Mouse (Mus musculus) thymus, postnatal 10 days (tissue): Measurements from ENCODE around the gene Gm21974.
"Not testable (repeated sequence)": the region's sequence is repeated elsewhere in the genome, so short reads cannot be mapped to it uniquely, and the experiment has no call there.

ENCODE experiments used
- DNase-seq, 2 experiments: peaks; one replicate each; pipeline ENCODE4 v3.0.0; 2021; ENCODE audit warnings: low spot score in 2 of 2

The Gm21974 gene

DNA sequence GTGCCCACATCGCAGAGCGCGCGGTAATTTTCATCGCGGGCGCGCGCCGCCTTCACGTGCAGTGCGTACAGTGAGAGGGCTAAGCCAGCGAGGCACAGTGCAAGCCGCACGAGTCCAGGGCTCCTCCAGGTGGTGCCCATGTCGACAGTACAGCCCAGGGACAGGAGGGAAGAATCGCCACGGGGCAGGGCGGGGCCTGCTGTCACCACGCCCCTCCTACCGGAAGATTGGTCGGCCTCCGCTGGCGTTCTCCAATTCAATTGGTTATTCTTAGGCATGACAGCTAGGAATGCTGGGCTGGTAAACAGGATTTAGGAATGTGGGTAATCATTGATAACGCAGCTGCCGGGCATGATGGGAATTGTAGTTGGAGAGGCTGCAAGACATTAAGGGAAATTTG, at the start of gene Gm21974, which contains the start of gene Vkorc1:
Gm21974 (minus strand) TSS at position 13 of the 400 bp plus-strand sequence.
Vkorc1 (minus strand) TSS at position 176 of the 400 bp plus-strand sequence.
- peak; percentile 83 for DNase-seq

DNA sequence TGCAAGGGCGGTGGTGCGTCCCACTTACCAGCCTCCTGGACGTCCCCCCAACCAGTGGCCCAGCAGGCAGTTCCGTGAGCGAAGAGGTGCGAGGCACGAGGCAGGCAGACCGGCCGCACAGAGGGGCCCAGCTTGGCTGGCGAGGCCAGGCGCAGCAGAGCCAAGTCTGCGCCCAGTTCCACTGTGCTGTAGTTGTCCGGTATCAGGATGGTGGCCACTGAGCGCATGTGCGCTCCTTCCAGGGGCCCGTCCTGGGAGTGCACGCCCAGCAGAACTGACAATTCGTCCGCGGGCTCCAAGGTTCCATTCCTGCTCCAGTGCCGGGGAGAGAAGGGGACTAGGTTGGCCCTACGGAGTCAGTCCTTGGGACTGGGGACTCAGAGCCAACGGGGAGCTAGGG, 49.4 kb upstream of the Gm21974 start:
- no peak for DNase-seq

DNA sequence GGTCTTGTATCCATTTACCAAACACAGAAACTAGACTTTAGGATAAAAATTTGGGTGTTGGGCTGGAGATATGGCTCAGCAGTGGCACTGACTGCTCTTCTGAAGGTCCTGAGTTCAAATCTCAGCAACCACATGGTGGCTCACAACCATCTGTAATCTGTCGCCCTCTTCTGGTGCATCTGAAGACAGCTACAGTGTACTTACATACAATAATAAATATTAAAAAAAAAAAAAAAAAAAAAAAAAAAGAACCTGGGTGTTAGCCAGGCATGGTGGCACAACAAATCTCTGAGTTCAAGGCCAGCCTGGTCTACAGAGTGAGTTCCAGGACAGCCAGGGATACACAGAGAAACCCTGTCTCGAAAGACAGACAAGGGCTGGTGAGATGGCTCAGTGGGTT, 46.8 kb upstream of the Gm21974 start:
- not testable (repeated sequence) for DNase-seq

- DNase-seq, result no peak
Measured at GRCm38 (mm10) chr7:127936216-127936884, 41.1 kb upstream of the Gm21974 start.

- DNase-seq, result no peak
Measured at GRCm38 (mm10) chr7:127935748-127936159, 40.5 kb upstream of the Gm21974 start.

DNA sequence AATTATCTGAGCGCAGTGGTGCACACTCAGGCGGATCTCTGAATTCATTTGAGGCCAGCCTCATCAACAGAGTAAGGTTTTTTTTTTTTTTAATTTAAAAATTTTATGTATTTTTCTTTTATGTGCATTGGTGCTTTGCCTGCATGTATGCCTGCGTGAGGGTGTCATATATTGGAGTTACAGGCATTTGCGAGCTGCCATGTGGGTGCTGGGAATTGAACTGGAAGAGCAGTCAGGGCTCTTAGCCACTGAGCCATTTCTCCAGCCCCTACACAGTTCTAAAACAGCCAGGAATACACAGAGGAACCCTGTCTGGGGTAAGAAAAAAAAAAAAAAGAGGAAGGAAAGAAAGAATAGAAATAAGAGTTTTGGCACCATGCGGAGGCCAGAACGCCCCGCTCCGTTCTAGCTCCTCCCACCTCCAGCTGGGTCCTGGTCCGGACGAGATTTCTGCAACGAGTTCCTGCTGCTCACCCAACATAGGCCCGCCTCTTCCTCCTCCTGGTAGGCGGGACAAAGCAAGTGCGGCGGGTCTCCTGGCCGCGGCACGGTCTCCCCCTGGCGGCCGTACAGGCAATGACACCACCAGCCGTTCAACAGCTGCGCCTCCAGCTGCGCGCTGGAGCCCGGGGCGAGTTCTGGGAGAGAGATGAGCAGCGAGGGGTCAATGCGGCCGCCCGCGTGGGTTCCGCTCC, 39.9 kb upstream of the Gm21974 start:
- DNase-seq, result peak; percentile 92 to 97

DNA sequence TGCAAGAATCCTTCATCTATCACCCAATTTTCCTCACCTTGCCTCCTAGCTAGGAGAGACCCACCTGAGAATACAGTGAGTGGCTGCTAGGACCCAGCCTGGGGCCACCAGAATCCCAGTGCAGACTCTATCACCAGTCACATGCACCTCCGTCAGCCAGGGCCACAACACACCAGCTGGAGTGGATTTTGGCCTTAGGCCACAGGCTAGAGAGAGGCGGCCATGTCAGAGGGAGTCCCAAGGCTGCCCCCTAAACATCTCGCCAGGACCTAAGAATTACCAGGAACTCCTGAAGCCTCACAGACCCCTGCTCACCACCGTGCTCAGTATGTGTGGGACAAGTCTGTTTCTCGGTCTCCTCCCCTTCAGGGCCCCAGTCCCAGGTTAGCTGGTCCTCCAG, 38.8 kb upstream of the Gm21974 start:
- no peak for DNase-seq

GRCm38 (mm10) chr7:127932273-127933031, 37.2 kb upstream of the Gm21974 start:
- no peak for DNase-seq

GRCm38 (mm10) chr7:127931351-127932135, 36.3 kb upstream of the Gm21974 start:
- no peak for DNase-seq

DNA sequence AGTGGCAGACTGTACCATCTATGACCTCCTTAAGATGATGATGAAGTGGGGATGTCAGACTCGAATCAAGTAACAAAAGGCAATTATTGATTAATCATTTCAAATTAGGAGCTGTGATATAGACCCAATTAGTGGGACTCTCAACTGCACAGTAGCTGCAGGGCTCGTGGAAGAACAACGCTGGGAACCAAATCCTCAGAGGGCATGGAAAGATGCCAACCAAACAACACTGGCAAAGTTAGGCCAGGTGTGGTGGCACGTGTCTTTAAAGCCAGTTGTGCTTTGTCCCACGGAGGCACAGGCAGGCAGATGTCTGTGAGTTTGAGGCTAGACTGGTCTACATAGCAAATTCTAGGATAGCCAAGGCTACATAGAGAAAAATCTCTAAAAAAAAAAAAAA, 35.4 kb upstream of the Gm21974 start:
- no peak for DNase-seq

- DNase-seq, result no peak
Measured at GRCm38 (mm10) chr7:127929923-127930322, 34.7 kb upstream of the Gm21974 start, which contains the start of gene Prss8. Gene Prss8, minus strand, starts transcription at chr7:127930104.

GRCm38 (mm10) chr7:127928596-127928995, 33.3 kb upstream of the Gm21974 start:
- no peak for DNase-seq

DNA sequence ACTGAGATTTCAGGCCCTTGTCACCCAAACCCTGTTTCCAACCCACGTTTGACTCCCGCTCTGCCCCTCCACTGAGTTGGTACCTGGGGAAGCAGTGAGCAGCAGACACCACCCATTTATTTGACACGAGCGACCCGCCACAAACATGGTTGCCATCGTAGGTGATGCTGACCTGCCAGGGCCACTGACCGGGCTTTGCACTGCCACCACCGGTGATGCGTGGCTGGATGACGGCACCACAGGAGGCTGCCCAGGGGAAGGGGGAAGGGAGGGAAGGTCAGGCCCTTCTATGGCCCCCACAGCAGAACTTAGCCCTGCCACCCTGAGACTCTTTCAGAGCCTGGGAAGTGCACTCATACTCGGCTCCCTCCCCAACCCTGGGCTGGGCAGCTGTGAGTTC, 32.5 kb upstream of the Gm21974 start:
- DNase-seq, result no peak

DNA sequence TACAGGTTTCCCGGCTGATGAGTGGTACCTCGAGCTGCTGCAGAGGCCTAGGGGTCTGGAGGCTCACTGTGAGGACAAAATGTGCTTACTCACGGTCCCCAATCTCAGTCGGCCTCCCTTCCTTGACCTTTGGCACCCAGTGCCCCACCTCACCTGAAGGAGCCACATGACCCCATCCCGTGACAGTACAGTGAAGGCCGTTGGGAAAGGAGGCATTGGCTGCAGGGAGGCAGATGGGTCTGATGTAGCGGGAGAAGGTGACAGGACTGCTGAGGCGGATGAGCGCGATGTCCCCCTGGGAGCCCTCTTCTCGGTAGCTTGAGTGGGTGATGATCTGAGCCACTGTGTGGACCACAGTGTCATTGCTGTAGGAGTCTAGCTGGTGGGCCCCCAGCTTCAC, 31.6 kb upstream of the Gm21974 start:
- no peak for DNase-seq

DNA sequence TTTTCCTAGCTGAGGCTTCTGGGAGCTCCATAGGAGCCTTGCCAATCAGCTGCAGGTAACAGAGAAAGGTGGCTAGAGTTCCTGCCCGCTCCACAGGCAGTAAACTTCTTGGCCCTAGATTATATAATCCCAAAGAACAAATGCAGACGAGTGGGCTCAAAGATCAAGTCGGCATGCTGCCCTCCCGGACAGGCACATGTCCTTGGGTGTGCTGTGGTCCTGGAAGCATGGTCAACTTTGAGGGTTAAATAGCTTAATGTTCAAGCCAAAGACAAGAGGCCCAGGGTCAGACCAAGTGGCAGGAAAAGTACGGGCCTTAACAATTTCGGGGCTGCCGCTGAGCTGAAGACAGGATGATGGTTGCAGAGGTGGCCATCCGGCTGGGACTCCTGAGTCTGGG, 30.8 kb upstream of the Gm21974 start:
- DNase-seq, result no peak

DNA sequence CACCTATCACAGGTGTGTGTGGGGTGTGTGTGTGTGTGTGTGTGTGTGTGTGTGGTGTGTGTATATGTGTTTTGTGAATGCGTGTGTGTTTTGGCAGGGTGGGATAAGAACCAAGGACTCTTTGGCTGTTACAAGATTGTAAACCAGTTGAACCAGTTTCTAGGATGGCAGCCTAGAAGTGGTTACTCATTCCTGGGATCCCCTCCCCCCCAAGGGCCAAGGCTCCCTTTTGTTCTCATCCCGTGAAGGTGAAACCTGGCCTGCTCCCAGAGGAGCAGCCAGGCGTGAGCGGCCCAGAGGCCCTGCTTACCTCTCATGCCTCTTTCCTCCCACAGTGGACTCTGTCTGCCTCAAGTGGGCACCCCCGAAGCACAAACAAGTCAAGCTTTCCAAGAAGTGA, 30.0 kb upstream of the Gm21974 start:
- no peak for DNase-seq

DNA sequence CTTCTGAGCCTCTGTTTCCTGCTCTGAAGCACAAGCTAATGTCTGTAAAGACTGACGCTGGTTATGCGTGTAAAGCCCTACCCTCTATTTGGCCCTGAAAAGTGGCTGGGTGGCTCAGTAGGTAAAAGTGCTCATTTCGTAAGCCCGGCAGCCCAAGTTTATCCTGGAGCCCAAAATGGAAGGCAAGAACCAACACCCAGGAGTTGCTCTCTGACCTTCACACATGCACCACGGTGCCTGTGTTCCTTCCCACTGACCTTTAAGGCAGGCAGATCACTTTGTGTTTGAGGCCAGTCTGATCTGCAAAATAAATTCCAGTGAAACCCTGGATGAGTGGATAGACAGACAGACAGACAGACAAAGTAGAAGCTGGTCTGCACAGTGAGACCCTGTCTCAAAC, 28.5 kb upstream of the Gm21974 start:
- DNase-seq, result no peak

GRCm38 (mm10) chr7:127922451-127923275, 27.4 kb upstream of the Gm21974 start:
- no peak for DNase-seq

GRCm38 (mm10) chr7:127921516-127921915, 26.3 kb upstream of the Gm21974 start:
- no peak for DNase-seq

GRCm38 (mm10) chr7:127919290-127919689, 24.0 kb upstream of the Gm21974 start:
- no peak for DNase-seq

- DNase-seq, result peak in 1 of 2 experiments; percentile 65
Measured at GRCm38 (mm10) chr7:127918203-127918602, 22.9 kb upstream of the Gm21974 start.
